Mouse (Mus musculus) MEL (cell line): ENCODE data around the gene Prex1. TPM values are rescaled to one million over a fixed set of nuclear protein-coding genes. Genes with fewer than 3 reads are reported as not detected.

Experiments used
- ELF1 ChIP-seq: IDR thresholded peaks from 2 replicates; pipeline ENCODE4 v1.6.1; 2014; ENCODE audit warnings: low read depth, mild to moderate bottlenecking, inconsistent platforms, low read length, improper control_type of control experiment, moderate library complexity
- MAFK ChIP-seq: IDR thresholded peaks from 2 replicates; pipeline ENCODE4 v1.6.1; 2011; ENCODE audit warnings: low read depth, mild to moderate bottlenecking, low read length, improper control_type of control experiment, borderline replicate concordance
- NRF1 ChIP-seq: IDR thresholded peaks from 2 replicates; pipeline ENCODE4 v1.6.1; 2014; ENCODE audit warnings: low read depth, mild to moderate bottlenecking, inconsistent platforms, low read length, improper control_type of control experiment, moderate library complexity; ENCODE audit not compliant: poor library complexity, insufficient read depth, severe bottlenecking
- USF1 ChIP-seq: IDR thresholded peaks from 2 replicates; pipeline ENCODE4 v1.6.1; 2014; ENCODE audit warnings: low read depth, mild to moderate bottlenecking, inconsistent platforms, low read length, improper control_type of control experiment, moderate library complexity
- polyA plus RNA-seq, 2 experiments: library from polyadenylated mRNA; stranded (reverse) in 1 of 2; unstranded in 1 of 2; fragments of >175 nt in 1 of 2; fragments of >200 nt in 1 of 2; gene quantifications; 2 replicates each; pipeline versions ENCODE4 v1.2.1 to v1.2.4; 2012; ENCODE audit warnings: low replicate concordance in 2 of 2, low read depth in 1 of 2; ENCODE audit not compliant: insufficient read length in 2 of 2, insufficient read depth in 1 of 2, missing spikeins in 1 of 2
- total RNA-seq: library from RNA; depleted of rRNA; stranded (reverse); fragments of 300-350 nt; gene quantifications from 2 replicates; pipeline ENCODE4 v1.2.3, GENCODE M21; 2012; rRNA removed

Gene Prex1
- total and polyA plus RNA-seq, 3 experiments: 8.0 to 33.1 (median 15.8) TPM

GRCm38 (mm10) chr2:166516818-166517353 is 196.7 kb downstream of the Prex1 start (continued):
- TF ChIP-seq ELF1: no peak
- TF ChIP-seq USF1: no peak
- TF ChIP-seq NRF1: no peak
- TF ChIP-seq MAFK: no peak

Other genes with a start within 250 kb of the Prex1 start
- 7.6 and 8.9 TPM in 2 replicates for gene Trp53rkb, start 78.7 kb upstream of the Prex1 start, total RNA-seq
- 1 to 10 TPM in 1 of 2 experiments, not detected in 1; 6.8 TPM for gene Trp53rkb, start 78.7 kb upstream of the Prex1 start, polyA plus RNA-seq
- gene Arfgef2, start 91.8 kb upstream of the Prex1 start, total RNA-seq: 18.3 and 19.1 TPM in 2 replicates
- gene Arfgef2, start 91.8 kb upstream of the Prex1 start, polyA plus RNA-seq: 10 to 100 TPM; 24.5 to 27.4 TPM
- gene Cse1l, start 192.2 kb upstream of the Prex1 start, total RNA-seq: 93.3 and 99.9 TPM in 2 replicates
- gene Cse1l, start 192.2 kb upstream of the Prex1 start, polyA plus RNA-seq: 100 to 1,000 TPM in 1 of 2 experiments, 10 to 100 TPM in 1; 87.0 to 133 TPM